Mouse (Mus musculus) small intestine, adult 2 months (tissue): ENCODE measurements around the gene Col2a1.

ENCODE experiments used
- CTCF ChIP-seq: fragments of 200-500 bp; IDR thresholded peaks from 2 replicates; pipeline ENCODE4 v1.5.1; 2012; ENCODE audit warnings: low read depth, mild to moderate bottlenecking, control low read depth, inconsistent platforms, low read length, moderate library complexity, mixed read lengths; ENCODE audit not compliant: insufficient replicate concordance, insufficient read length; ENCODE audit errors: extremely low read depth
- POLR2A ChIP-seq: fragments of 200-500 bp; IDR thresholded peaks from 2 replicates; pipeline ENCODE4 v1.6.1; 2012; ENCODE audit warnings: low read depth, mild to moderate bottlenecking, control low read depth, inconsistent platforms, low read length, moderate library complexity

DNA sequence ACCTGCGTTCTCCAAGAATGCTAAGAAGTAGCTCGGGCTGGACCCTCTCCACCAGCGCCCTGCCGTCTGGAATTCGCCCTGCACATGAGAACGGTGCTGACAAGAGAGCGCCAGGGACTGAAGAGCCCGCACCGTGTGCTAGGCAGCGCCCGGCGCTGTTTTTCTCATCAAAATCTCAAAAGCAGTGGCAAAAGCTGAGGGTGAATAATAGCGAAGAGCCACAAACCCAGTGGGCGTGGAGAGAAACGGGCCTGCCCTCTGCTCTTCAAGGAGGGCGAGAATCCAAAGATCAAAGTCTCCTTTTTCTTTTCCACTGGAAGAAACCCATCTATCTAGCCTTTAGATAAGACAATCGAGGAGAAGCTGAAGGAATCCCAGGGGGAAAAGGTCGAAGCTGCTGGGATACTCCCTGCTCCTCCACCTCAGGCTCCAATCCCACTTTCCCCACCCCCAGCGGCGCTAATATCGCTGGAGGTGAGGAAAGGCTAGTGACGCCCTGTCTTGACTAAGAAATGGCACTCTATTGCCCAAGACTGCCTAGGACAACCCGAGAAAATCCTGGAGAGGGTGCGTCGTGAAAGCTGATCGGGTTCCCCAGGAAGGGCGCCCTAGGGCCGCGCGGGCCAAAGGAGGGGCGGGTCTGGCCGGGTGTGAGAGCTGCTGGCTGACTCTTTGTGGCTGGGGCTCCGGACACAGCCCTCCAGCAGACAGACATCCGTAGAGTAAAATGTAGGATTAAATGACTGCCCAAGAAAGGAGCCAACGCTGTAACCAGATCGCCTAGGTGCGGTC lies 3.0 kb downstream of the Col2a1 start:
- TF ChIP-seq POLR2A: no peak
- TF ChIP-seq CTCF: no peak
